Mouse (Mus musculus): ENCODE measurements around the gene Hrnr. TPM values are rescaled to one million over a fixed set of nuclear protein-coding genes. Genes with fewer than 3 reads are reported as not detected.

Hrnr gene
- polyA plus RNA-seq, 1 experiment from 2014 or later: not detected

- Histone ChIP-seq H3K27me3 (replicated peaks; ENCODE audit: control insufficient read depth, insufficient read depth, low read length) (no peaks in the 10 kb centered on the region), H3K4me2 (ENCODE audit: low read length) (no peak overlapping the region), H3K9ac (replicated peaks; ENCODE audit: low read depth, low read length) (no peak overlapping the region), H3K36me3 (ENCODE audit: control insufficient read depth, insufficient read depth) (no peaks in the 10 kb centered on the region), H3K27ac (ENCODE audit: low read length) (no peak overlapping the region), H3K4me3 (replicated peaks; ENCODE audit: low read length) (no peak overlapping the region), H3K4me1 (replicated peaks; ENCODE audit: control insufficient read depth, insufficient read depth, low read length) (no peaks in the 10 kb centered on the region), H3K9me3 (ENCODE audit: control insufficient read depth, low read length) (no peaks in the 10 kb centered on the region)
- 80% methylated on average over 2 of the region's 2 CpGs for WGBS
- ATAC-seq: no peak
These were observed 27.3 kb downstream of the Hrnr start for GRCm38 (mm10) chr3:93346896-93347295.

GRCm38 (mm10) chr3:93360045-93360444, 40.5 kb downstream of the Hrnr start:
- 18% methylated on average over 7 of the region's 7 CpGs for WGBS
- ATAC-seq: peak; percentile 26; the same call in 1 of the 2 replicates
- no peaks in the 10 kb centered on the region for H3K9me3 ChIP-seq (ENCODE audit: control insufficient read depth, low read length)
- no peak overlapping the region for H3K9ac ChIP-seq (replicated peaks; ENCODE audit: low read depth, low read length)
- H3K4me1 ChIP-seq (replicated peaks; ENCODE audit: control insufficient read depth, insufficient read depth, low read length): no peaks in the 10 kb centered on the region
- no peak overlapping the region for H3K27ac ChIP-seq (ENCODE audit: low read length)
- no peak overlapping the region for H3K4me3 ChIP-seq (replicated peaks; ENCODE audit: low read length)
- H3K4me2 ChIP-seq (ENCODE audit: low read length): no peak overlapping the region
- H3K27me3 ChIP-seq (replicated peaks; ENCODE audit: control insufficient read depth, insufficient read depth, low read length): no peaks in the 10 kb centered on the region
- H3K36me3 ChIP-seq (ENCODE audit: control insufficient read depth, insufficient read depth): no peaks in the 10 kb centered on the region

- Histone ChIP-seq H3K4me3 (replicated peaks; ENCODE audit: low read length) (0 out of 2 replicates have a peak overlapping the region, but pooled peaks have one; percentile 10), H3K4me2 (ENCODE audit: low read length) (peak overlapping the region; percentile 41), H3K27ac (ENCODE audit: low read length) (no peak overlapping the region), H3K9ac (replicated peaks; ENCODE audit: low read depth, low read length) (no peak overlapping the region), H3K4me1 (replicated peaks; ENCODE audit: control insufficient read depth, insufficient read depth, low read length) (no peaks in the 10 kb centered on the region), H3K27me3 (replicated peaks; ENCODE audit: control insufficient read depth, insufficient read depth, low read length) (no peaks in the 10 kb centered on the region), H3K9me3 (ENCODE audit: control insufficient read depth, low read length) (no peaks in the 10 kb centered on the region), H3K36me3 (ENCODE audit: control insufficient read depth, insufficient read depth) (no peaks in the 10 kb centered on the region)
- ATAC-seq: peak; percentile 96
- WGBS: 10% methylated on average over 10 of the region's 10 CpGs
These were observed 42.5 kb downstream of the Hrnr start for GRCm38 (mm10) chr3:93361933-93362574.

DNA sequence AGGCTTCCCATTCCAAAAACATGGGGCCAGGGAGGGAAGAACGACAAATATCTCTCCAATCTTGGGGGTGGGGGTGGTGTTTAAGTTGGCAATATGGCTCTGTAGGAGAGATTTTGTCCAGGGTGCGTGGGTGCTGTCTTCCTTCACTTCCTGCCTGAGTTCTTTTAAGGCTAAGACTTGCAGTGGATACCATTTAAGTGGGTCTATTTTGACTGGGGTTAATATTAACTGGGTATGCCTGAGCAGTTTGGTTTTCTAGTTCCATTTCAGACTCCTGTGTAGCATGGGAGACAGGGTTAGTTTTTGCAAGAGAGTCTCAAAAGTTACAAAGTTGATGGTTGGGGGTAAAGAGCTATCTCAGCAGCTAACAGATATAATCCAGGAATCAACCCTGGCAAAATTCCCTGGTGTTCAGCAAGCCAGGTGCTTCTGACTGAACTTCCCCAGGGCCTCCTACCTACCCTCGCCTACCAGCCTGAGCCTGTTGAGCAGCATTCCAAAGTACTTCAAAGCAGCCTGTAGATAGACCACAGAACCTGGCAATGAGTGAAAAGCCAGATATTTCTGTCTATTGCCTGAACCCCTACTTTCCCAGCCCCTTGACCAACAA, 47.5 kb downstream of the Hrnr start:
- no peaks in the 10 kb centered on the region for H3K36me3 ChIP-seq (ENCODE audit: control insufficient read depth, insufficient read depth)
- no peaks in the 10 kb centered on the region for H3K9me3 ChIP-seq (ENCODE audit: control insufficient read depth, low read length)
- H3K4me3 ChIP-seq (replicated peaks; ENCODE audit: low read length): no peak overlapping the region
- ATAC-seq: no peak
- WGBS: 72% methylated on average over 3 of the region's 3 CpGs
- H3K27ac ChIP-seq (ENCODE audit: low read length): no peak overlapping the region
- H3K27me3 ChIP-seq (replicated peaks; ENCODE audit: control insufficient read depth, insufficient read depth, low read length): no peaks in the 10 kb centered on the region
- H3K4me2 ChIP-seq (ENCODE audit: low read length): no peak overlapping the region
- H3K4me1 ChIP-seq (replicated peaks; ENCODE audit: control insufficient read depth, insufficient read depth, low read length): no peaks in the 10 kb centered on the region
- H3K9ac ChIP-seq (replicated peaks; ENCODE audit: low read depth, low read length): no peak overlapping the region

DNA sequence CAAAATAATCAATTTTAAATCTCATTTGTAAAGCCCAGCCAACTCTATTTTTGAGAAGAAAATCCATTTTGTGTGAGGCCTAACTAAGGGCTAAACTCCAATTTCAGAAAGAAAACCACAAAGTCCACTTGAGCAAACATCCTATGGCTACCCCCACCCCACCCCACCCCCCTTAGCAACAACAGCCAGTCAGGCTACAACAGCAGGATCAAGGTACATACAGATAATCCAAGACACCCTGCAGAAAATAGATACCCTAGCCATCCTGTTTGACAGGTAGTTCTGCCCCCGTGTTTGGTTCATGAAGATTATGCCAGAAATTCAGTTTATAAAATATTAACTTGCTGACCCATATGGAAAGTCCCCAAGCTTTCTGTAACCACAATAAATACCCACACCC, 48.6 kb downstream of the Hrnr start:
- no peak overlapping the region for H3K9ac ChIP-seq (replicated peaks; ENCODE audit: low read depth, low read length)
- no peaks in the 10 kb centered on the region for H3K4me1 ChIP-seq (replicated peaks; ENCODE audit: control insufficient read depth, insufficient read depth, low read length)
- no peaks in the 10 kb centered on the region for H3K36me3 ChIP-seq (ENCODE audit: control insufficient read depth, insufficient read depth)
- H3K27ac ChIP-seq (ENCODE audit: low read length): no peak overlapping the region
- no peak for ATAC-seq
- no peaks in the 10 kb centered on the region for H3K27me3 ChIP-seq (replicated peaks; ENCODE audit: control insufficient read depth, insufficient read depth, low read length)
- 78% methylated on average over 1 of the region's 1 CpGs for WGBS
- no peak overlapping the region for H3K4me3 ChIP-seq (replicated peaks; ENCODE audit: low read length)
- no peaks in the 10 kb centered on the region for H3K9me3 ChIP-seq (ENCODE audit: control insufficient read depth, low read length)
- H3K4me2 ChIP-seq (ENCODE audit: low read length): no peak overlapping the region

- H3K4me3 ChIP-seq (replicated peaks; ENCODE audit: low read length): no peak overlapping the region
- 83% methylated on average over 6 of the region's 6 CpGs for WGBS
- no peak for ATAC-seq
- no peaks in the 10 kb centered on the region for H3K27me3 ChIP-seq (replicated peaks; ENCODE audit: control insufficient read depth, insufficient read depth, low read length)
- H3K4me1 ChIP-seq (replicated peaks; ENCODE audit: control insufficient read depth, insufficient read depth, low read length): no peaks in the 10 kb centered on the region
- no peaks in the 10 kb centered on the region for H3K36me3 ChIP-seq (ENCODE audit: control insufficient read depth, insufficient read depth)
- no peak overlapping the region for H3K4me2 ChIP-seq (ENCODE audit: low read length)
- H3K27ac ChIP-seq (ENCODE audit: low read length): no peak overlapping the region
- no peak overlapping the region for H3K9ac ChIP-seq (replicated peaks; ENCODE audit: low read depth, low read length)
- no peaks in the 10 kb centered on the region for H3K9me3 ChIP-seq (ENCODE audit: control insufficient read depth, low read length)
These were observed 53.9 kb downstream of the Hrnr start for GRCm38 (mm10) chr3:93373416-93373815.

DNA sequence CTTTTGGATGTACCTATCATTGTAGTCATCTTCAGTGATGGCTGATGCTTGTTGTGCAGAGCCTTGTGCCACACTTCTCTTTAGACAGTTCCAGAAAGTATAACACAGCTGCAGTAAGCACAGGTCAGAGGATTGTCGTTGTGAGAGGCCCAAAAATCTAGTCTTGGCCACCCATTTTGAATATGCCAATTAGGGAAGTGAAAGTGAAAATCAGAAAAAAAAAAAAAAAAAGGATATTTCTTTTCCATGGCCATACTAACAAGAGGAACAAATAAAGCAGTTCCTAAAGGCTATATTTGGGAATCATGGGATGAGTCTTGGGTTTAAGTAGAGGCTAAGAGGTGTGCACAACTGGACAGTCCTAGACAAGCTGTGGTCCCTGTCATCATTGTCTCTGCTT, 55.6 kb downstream of the Hrnr start:
- WGBS: 82% methylated on average over 1 of the region's 1 CpGs
- Histone ChIP-seq H3K36me3 (ENCODE audit: control insufficient read depth, insufficient read depth) (no peaks in the 10 kb centered on the region), H3K4me3 (replicated peaks; ENCODE audit: low read length) (no peak overlapping the region), H3K9me3 (ENCODE audit: control insufficient read depth, low read length) (no peaks in the 10 kb centered on the region), H3K27ac (ENCODE audit: low read length) (no peak overlapping the region), H3K27me3 (replicated peaks; ENCODE audit: control insufficient read depth, insufficient read depth, low read length) (no peaks in the 10 kb centered on the region), H3K4me2 (ENCODE audit: low read length) (no peak overlapping the region), H3K4me1 (replicated peaks; ENCODE audit: control insufficient read depth, insufficient read depth, low read length) (no peaks in the 10 kb centered on the region), H3K9ac (replicated peaks; ENCODE audit: low read depth, low read length) (no peak overlapping the region)
- no peak for ATAC-seq

GRCm38 (mm10) chr3:93375601-93376000, 56.1 kb downstream of the Hrnr start:
- H3K9ac ChIP-seq (replicated peaks; ENCODE audit: low read depth, low read length): no peak overlapping the region
- H3K36me3 ChIP-seq (ENCODE audit: control insufficient read depth, insufficient read depth): no peaks in the 10 kb centered on the region
- WGBS: 82% methylated on average over 5 of the region's 5 CpGs
- no peak overlapping the region for H3K4me3 ChIP-seq (replicated peaks; ENCODE audit: low read length)
- H3K4me2 ChIP-seq (ENCODE audit: low read length): no peak overlapping the region
- ATAC-seq: no peak
- no peaks in the 10 kb centered on the region for H3K4me1 ChIP-seq (replicated peaks; ENCODE audit: control insufficient read depth, insufficient read depth, low read length)
- H3K27me3 ChIP-seq (replicated peaks; ENCODE audit: control insufficient read depth, insufficient read depth, low read length): no peaks in the 10 kb centered on the region
- no peak overlapping the region for H3K27ac ChIP-seq (ENCODE audit: low read length)
- no peaks in the 10 kb centered on the region for H3K9me3 ChIP-seq (ENCODE audit: control insufficient read depth, low read length)

GRCm38 (mm10) chr3:93378146-93378545, 58.6 kb downstream of the Hrnr start:
- Histone ChIP-seq H3K4me1 (replicated peaks; ENCODE audit: control insufficient read depth, insufficient read depth, low read length) (no peaks in the 10 kb centered on the region), H3K9me3 (ENCODE audit: control insufficient read depth, low read length) (no peaks in the 10 kb centered on the region), H3K4me2 (ENCODE audit: low read length) (no peak overlapping the region), H3K4me3 (replicated peaks; ENCODE audit: low read length) (no peak overlapping the region), H3K27ac (ENCODE audit: low read length) (no peak overlapping the region), H3K27me3 (replicated peaks; ENCODE audit: control insufficient read depth, insufficient read depth, low read length) (no peaks in the 10 kb centered on the region), H3K9ac (replicated peaks; ENCODE audit: low read depth, low read length) (no peak overlapping the region), H3K36me3 (ENCODE audit: control insufficient read depth, insufficient read depth) (no peaks in the 10 kb centered on the region)
- 31% methylated on average over 4 of the region's 4 CpGs for WGBS
- ATAC-seq: no peak
